Mouse (Mus musculus) limb, embryonic 13.5 days (tissue): Measurements from ENCODE around the gene Ppm1b. TPM values are rescaled to one million over a fixed set of nuclear protein-coding genes. Genes with fewer than 3 reads are reported as not detected.
"Not testable (repeated sequence)": the region's sequence is repeated elsewhere in the genome, so short reads cannot be mapped to it uniquely, and the experiment has no call there.

ENCODE experiments used
- ATAC-seq: fragments of 200-750 bp; cut with Nextera tagmentation; 2 replicates; pipeline ENCODE4 v1.8.0; 2017; ENCODE audit warnings: low read depth, moderate number of reproducible peaks, moderate TSS enrichment; ENCODE audit not compliant: low FRiP score
- H3K27ac ChIP-seq: fragments of 300-500 bp; sonication (generic); 2 replicates; pipeline ENCODE4 v1.5.1; 2015; ENCODE audit warnings: inconsistent platforms, mild to moderate bottlenecking, moderate library complexity
- H3K27me3 ChIP-seq: fragments of 300-500 bp; sonication (generic); 2 replicates; pipeline ENCODE4 v1.6.1; 2015; ENCODE audit warnings: mild to moderate bottlenecking, inconsistent platforms
- H3K36me3 ChIP-seq: fragments of 300-500 bp; sonication (generic); 2 replicates; pipeline ENCODE4 v1.6.1; 2015; ENCODE audit warnings: inconsistent platforms, mild to moderate bottlenecking, moderate library complexity
- H3K4me1 ChIP-seq: fragments of 300-500 bp; sonication (generic); 2 replicates; pipeline ENCODE4 v1.6.1; 2015; ENCODE audit warnings: inconsistent platforms
- H3K4me2 ChIP-seq: fragments of 300-500 bp; sonication (generic); replicated peaks from 2 replicates; pipeline ENCODE4 v1.6.1; 2015; ENCODE audit warnings: inconsistent platforms, mild to moderate bottlenecking, moderate library complexity
- H3K4me3 ChIP-seq: fragments of 300-500 bp; sonication (generic); 2 replicates; pipeline ENCODE4 v1.5.1; 2015; ENCODE audit warnings: moderate library complexity, mild to moderate bottlenecking, inconsistent platforms
- H3K9ac ChIP-seq: fragments of 300-500 bp; sonication (generic); 2 replicates; pipeline ENCODE4 v1.6.1; 2015; ENCODE audit warnings: mild to moderate bottlenecking, inconsistent platforms
- H3K9me3 ChIP-seq: fragments of 300-500 bp; sonication (generic); 2 replicates; pipeline ENCODE4 v1.6.1; 2016; ENCODE audit warnings: inconsistent platforms
- WGBS: fragments of 180-500 bp; shearing (Covaris S2); methylation state at CpG from one replicate; pipeline ENCODE4 v1.1.7; 2015; 5-methylcytosine and 5-hydroxymethylcytosine counted together
- polyA plus RNA-seq: library from polyadenylated mRNA; unstranded; fragments of >200 nt; fragmentation: Nextera tagmentation; extraction: Ambion mirVana; gene quantifications from 2 replicates; pipeline ENCODE4 v1.2.1, GENCODE M21; 2015

The Ppm1b gene
- polyA plus RNA-seq: 69.2 and 69.7 TPM in 2 replicates

DNA sequence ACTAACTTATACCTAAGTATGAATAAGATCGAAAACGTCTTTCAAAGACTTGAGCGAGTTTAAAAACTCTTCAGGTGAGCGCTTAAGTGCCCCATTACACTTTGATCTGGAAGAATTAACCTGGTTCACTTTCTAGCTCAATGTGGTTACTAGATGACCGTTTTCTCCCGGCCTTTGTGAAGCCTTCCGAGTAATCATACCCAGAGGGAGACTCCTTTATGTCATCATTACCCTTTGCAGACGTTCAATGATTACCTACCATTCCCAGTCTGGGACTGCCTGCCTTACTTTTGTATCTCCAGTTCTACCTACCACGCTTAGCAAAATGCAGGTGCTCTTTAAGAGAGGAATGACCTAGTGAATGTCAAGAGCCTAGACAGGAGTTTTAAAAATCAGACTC, at the start of gene Ppm1b:
Gene Ppm1b (plus strand): TSS at position 301 of the 400 bp plus-strand sequence.
- Histone ChIP-seq H3K4me1 (peaks cover 28% of the 10 kb centered on the region), H3K4me2 (peak within 1 kb of the TSS; percentile 61), H3K4me3 (peak within 1 kb of the TSS; percentile 94), H3K9ac (peak within 1 kb of the TSS; percentile 54), H3K27me3 (no peaks in the 10 kb centered on the region), H3K9me3 (no peaks in the 10 kb centered on the region), H3K36me3 (no peaks in the 10 kb centered on the region), H3K27ac (peak within 1 kb of the TSS; percentile 84)
- no peak for ATAC-seq
- 34% methylated on average over 9 of the region's 9 CpGs for WGBS

DNA sequence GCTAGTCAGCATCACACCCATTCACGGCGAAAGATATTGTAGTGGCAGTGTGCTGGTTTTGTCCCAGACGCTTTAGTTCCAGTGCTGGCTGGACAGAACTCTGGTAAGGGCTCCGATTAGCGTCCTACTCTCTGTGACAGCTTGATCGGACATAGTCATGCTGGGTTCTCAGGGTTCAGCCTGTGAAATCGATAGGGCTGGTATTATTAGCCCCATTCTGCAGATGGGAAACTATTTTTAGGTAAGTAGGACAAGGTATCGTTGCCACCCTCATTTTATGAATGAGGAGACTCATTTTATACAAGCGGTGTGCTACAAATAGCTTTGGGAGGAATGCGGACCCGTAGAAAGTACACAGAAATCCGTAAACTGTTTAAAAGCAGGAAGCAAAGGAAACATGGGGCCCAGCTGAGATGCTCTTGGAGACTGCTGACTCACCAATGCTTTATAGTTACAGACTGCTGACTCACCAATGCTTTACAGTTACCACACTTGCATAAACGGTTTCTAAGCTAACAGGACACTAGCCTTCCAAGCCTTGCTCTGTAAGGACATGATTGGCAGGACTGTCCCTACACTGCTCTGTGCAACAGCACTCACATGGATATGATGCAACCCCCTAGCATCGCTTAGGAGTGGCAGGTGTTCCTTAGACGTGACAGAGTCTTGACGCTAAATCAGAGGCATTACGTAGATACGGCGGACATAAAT, 34.7 kb upstream of the Ppm1b start:
- no peak overlapping the region for H3K4me2 ChIP-seq
- no peaks in the 10 kb centered on the region for H3K9me3 ChIP-seq
- 81% methylated on average over 19 of the region's 19 CpGs for WGBS
- no peaks in the 10 kb centered on the region for H3K36me3 ChIP-seq
- ATAC-seq: no peak
- no peak overlapping the region for H3K27ac ChIP-seq
- H3K9ac ChIP-seq: no peak overlapping the region
- H3K4me3 ChIP-seq: no peak overlapping the region
- no peaks in the 10 kb centered on the region for H3K27me3 ChIP-seq
- H3K4me1 ChIP-seq: no peaks in the 10 kb centered on the region

DNA sequence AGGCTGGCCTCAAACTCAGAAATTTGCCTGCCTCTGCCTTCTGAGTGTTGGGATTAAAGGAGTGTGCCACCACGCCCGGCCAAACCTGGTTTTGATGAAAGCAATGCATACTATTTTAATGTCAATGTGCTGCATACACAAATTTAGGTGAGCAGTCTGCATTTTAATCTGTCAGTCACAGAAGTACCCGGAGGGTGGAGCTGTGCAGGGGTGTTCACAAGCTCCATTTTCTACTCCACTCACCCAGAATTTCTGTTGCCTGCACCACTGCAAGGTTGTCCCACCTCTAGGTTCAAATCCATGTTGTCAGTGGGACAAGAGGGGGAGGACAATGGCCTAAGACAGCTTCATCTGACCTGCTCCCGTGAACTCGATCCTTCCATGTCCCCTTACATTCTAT, 31.8 kb upstream of the Ppm1b start:
- Histone ChIP-seq H3K9ac (no peak overlapping the region), H3K4me2 (no peak overlapping the region), H3K4me3 (no peak overlapping the region), H3K9me3 (no peaks in the 10 kb centered on the region), H3K36me3 (no peaks in the 10 kb centered on the region), H3K4me1 (no peaks in the 10 kb centered on the region), H3K27me3 (no peaks in the 10 kb centered on the region), H3K27ac (no peak overlapping the region)
- no peak for ATAC-seq
- 90% methylated on average over 5 of the region's 5 CpGs for WGBS

DNA sequence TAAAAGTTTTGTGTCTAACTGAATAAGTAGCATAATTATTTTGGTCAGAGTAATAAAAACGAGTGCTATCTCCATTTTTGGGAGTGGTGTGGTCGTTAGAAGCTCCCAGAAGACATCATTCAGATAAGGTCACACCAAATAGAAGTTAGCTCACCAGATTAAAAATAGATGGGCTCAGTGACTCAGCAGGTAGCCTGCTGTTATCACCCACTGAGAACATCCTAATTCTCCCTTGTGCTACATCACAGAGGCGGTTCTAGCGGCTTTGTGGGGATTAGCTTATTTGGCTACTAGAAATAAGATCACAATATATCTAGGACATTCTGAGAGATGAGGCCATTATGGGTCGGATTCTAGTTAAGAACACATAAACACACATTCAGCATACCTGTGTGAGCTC, 30.3 kb upstream of the Ppm1b start:
- Histone ChIP-seq H3K9ac (no peak overlapping the region), H3K4me2 (no peak overlapping the region), H3K4me1 (no peaks in the 10 kb centered on the region), H3K27ac (no peak overlapping the region), H3K9me3 (no peaks in the 10 kb centered on the region), H3K36me3 (no peaks in the 10 kb centered on the region), H3K4me3 (no peak overlapping the region), H3K27me3 (no peaks in the 10 kb centered on the region)
- no peak for ATAC-seq
- 48% methylated on average over 5 of the region's 5 CpGs for WGBS

DNA sequence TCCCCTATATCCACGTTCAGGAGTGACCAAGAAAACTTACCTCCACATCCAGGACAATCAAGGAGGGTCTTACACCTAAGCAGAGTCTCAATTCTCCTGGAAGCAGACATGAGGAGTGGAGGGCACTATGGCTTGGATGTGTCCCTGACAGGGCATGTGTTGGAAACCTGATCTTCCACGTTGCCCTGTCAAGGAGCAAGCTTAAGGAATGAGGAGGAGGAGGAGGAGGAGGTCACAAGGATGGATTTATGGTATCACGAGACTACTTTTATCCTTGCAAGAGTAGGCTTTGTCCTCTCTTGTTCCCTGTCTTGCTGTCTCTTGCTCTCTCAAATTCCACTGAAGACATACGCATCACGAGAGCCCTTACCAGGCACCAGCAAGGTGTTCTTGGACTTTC, 29.0 kb upstream of the Ppm1b start:
- Histone ChIP-seq H3K9ac (no peak overlapping the region), H3K4me1 (no peaks in the 10 kb centered on the region), H3K27me3 (no peaks in the 10 kb centered on the region), H3K36me3 (no peaks in the 10 kb centered on the region), H3K27ac (no peak overlapping the region), H3K9me3 (peaks cover 6% of the 10 kb centered on the region; the same call in 1 of the 2 replicates), H3K4me2 (no peak overlapping the region), H3K4me3 (no peak overlapping the region)
- 72% methylated on average over 5 of the region's 5 CpGs for WGBS
- no peak for ATAC-seq

DNA sequence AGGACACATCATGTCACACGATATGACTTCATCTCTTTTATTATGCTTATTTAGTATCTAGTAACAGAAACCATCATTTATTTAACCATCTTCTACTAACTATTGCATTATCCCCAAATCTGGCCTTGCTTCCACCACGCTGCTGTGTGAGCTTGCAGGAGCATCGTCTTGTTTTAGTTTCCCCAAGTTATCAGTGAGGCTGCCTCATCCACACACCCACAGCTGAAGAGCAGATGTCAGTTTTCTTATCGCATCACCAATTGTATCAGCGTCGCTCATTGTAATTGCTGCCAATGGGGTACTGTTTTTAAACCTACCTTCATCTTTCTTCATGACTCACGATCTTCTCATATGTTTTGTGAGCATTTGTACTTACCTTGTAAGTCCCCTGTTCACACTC, 23.6 kb upstream of the Ppm1b start:
- WGBS: 94% methylated on average over 7 of the region's 7 CpGs
- no peak overlapping the region for H3K27ac ChIP-seq
- no peak overlapping the region for H3K9ac ChIP-seq
- peaks cover 10% of the 10 kb centered on the region for H3K4me1 ChIP-seq
- H3K4me3 ChIP-seq: no peak overlapping the region
- H3K36me3 ChIP-seq: no peaks in the 10 kb centered on the region
- H3K27me3 ChIP-seq: no peaks in the 10 kb centered on the region
- no peak for ATAC-seq
- no peak overlapping the region for H3K4me2 ChIP-seq
- H3K9me3 ChIP-seq: peaks cover 6% of the 10 kb centered on the region; the same call in 1 of the 2 replicates

DNA sequence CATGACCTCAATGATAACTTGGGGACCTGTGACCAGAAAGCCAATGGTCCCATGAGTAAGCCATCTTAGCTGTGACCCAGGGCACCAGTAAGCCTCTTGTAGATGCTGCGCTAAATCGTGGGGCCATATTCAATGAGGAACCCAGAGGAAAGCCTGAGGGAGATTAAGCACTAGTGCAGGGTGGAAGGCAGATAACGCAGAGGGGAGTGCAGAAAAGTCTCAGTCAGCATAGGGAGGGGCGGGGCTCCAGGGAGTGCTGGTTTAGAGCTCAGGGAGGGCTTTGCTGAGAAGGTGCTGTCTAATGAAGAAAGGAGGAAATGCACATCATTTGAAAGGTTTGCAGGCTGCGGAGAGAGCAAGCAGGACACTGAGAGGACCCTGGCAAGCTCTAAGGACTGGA, 22.6 kb upstream of the Ppm1b start:
- H3K4me2 ChIP-seq: no peak overlapping the region
- no peak for ATAC-seq
- H3K36me3 ChIP-seq: no peaks in the 10 kb centered on the region
- WGBS: 67% methylated on average over 5 of the region's 5 CpGs
- H3K27ac ChIP-seq: no peak overlapping the region
- peaks cover 10% of the 10 kb centered on the region; the same call in 1 of the 2 replicates for H3K9me3 ChIP-seq
- no peak overlapping the region for H3K4me3 ChIP-seq
- no peaks in the 10 kb centered on the region for H3K27me3 ChIP-seq
- H3K9ac ChIP-seq: no peak overlapping the region
- H3K4me1 ChIP-seq: peaks cover 10% of the 10 kb centered on the region

DNA sequence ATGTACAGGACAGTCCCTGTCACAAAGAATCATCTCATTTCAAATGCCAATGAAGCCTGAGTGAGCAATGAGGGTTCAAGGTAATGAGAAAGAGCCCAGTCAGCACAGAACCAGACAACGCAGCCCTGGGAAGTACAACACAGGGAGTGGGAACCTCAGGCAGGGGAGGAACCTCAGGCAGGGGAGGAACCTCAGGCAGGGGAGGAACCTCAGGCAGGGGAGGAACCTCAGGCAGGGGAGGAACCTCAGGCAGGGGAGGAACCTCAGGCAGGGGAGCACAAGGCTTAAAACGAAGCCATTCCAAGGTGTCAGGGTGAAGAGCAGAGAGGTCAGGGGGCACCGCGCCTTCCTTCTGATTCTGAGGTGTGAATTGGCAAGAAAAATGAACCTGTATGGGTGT, 20.9 kb upstream of the Ppm1b start:
- not testable (repeated sequence) for H3K4me1 ChIP-seq, H3K4me2 ChIP-seq, H3K36me3 ChIP-seq, H3K9ac ChIP-seq, H3K27me3 ChIP-seq, H3K9me3 ChIP-seq, H3K4me3 ChIP-seq, ATAC-seq, H3K27ac ChIP-seq
- WGBS: 47% methylated on average over 4 of the region's 4 CpGs

DNA sequence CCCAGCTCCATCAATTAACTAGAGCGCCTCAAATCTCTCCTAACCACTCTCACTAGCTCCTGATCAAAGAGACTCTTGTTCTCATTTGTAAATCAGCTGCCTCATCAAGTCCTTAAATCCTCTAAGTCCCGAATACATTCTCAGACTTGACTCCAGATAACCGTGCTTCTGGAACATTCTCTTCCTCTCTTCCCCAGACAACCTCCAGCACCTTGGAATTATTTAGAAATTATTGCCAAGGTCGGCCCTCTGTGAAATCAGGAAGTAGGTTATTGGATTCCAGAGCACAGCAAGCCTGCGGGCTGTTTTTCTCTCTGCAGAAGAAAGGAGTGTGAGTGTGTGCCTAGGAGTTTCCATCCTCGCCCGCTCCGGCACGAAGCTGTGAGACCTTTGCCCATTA, 20.2 kb upstream of the Ppm1b start:
- peaks cover 10% of the 10 kb centered on the region for H3K4me1 ChIP-seq
- no peak for ATAC-seq
- no peak overlapping the region for H3K4me3 ChIP-seq
- H3K36me3 ChIP-seq: no peaks in the 10 kb centered on the region
- H3K4me2 ChIP-seq: peak overlapping the region; percentile 40
- peaks cover 10% of the 10 kb centered on the region; the same call in 1 of the 2 replicates for H3K9me3 ChIP-seq
- H3K27me3 ChIP-seq: no peaks in the 10 kb centered on the region
- H3K9ac ChIP-seq: no peak overlapping the region
- WGBS: 19% methylated on average over 9 of the region's 9 CpGs
- H3K27ac ChIP-seq: no peak overlapping the region

DNA sequence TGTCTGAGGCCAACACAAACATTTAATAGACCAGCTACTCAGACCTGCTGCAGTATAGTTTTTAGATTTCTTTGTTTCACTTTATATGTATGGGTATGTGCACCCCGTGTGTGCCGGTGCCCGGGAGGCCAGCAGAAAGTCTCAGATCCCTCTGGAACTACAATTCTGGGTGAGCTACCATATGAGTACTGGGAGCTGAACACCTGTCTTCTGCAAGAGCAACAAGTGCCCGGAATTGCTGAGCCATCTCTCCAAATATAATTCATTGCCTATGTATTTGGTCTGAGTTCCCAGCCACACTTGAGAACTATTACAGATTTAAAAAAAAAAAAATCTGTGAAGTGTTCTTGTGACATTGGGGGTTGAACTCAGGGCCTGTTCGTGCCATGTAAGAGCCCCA, 19.7 kb upstream of the Ppm1b start:
- H3K4me1 ChIP-seq: peaks cover 10% of the 10 kb centered on the region
- H3K27me3 ChIP-seq: no peaks in the 10 kb centered on the region
- H3K27ac ChIP-seq: no peak overlapping the region
- 65% methylated on average over 5 of the region's 5 CpGs for WGBS
- no peaks in the 10 kb centered on the region for H3K36me3 ChIP-seq
- peak overlapping the region; percentile 40 for H3K4me2 ChIP-seq
- H3K9me3 ChIP-seq: peaks cover 9% of the 10 kb centered on the region; the same call in 1 of the 2 replicates
- H3K4me3 ChIP-seq: no peak overlapping the region
- no peak overlapping the region for H3K9ac ChIP-seq
- no peak for ATAC-seq

DNA sequence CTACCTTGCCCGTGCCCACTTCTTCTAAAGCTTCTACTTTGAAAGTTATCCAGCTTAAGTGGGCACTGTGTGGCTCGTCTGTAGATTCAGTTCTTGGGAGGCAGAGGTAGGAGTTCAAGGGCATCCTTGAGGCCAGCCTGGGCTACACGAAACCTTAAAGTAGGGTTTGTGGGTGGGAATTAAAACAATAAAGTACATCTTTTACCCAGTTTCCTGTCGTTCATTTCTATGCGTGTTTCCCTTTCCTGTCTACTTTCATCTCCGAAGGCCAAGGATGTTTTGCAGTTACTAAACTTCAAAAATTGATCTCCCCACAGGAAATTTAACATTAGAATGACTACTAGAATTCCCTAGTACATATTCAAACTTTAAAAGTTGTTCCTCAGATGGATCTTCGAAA, 19.3 kb upstream of the Ppm1b start:
- no peak overlapping the region for H3K27ac ChIP-seq

DNA sequence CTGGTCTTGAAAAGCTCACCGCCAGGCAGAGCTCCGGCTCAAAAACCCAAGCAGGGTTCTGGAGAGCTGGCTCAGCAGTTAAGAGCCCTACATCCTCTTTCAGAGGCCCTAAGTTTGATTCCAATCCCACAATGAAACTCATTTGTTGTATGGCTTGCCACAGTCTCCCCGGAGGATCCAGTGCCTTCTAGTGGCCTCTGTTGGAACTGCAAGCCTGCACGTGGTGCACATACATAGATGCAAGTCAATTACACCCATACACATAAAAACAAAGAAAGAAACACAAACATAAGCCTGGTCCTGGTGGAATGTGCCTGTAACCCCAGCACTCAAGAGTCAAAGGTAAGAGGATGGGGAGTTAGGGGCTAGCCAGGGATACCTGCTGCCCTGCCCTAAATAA, 18.3 kb upstream of the Ppm1b start:
- H3K4me2 ChIP-seq: no peak overlapping the region
- peaks cover 4% of the 10 kb centered on the region; the same call in 1 of the 2 replicates for H3K9me3 ChIP-seq
- no peaks in the 10 kb centered on the region for H3K36me3 ChIP-seq
- H3K27ac ChIP-seq: no peak overlapping the region
- 96% methylated on average over 4 of the region's 4 CpGs for WGBS
- no peak for ATAC-seq
- H3K9ac ChIP-seq: no peak overlapping the region
- no peaks in the 10 kb centered on the region for H3K27me3 ChIP-seq
- no peak overlapping the region for H3K4me3 ChIP-seq
- H3K4me1 ChIP-seq: peaks cover 10% of the 10 kb centered on the region

More for the DNA sequence above, 19.3 kb upstream of the Ppm1b start:
- H3K9me3 ChIP-seq: peaks cover 5% of the 10 kb centered on the region; the same call in 1 of the 2 replicates
- no peak overlapping the region for H3K4me2 ChIP-seq
- no peaks in the 10 kb centered on the region for H3K27me3 ChIP-seq
- no peaks in the 10 kb centered on the region for H3K36me3 ChIP-seq
- peaks cover 10% of the 10 kb centered on the region for H3K4me1 ChIP-seq
- 91% methylated on average over 7 of the region's 7 CpGs for WGBS
- no peak overlapping the region for H3K4me3 ChIP-seq
- ATAC-seq: no peak
- no peak overlapping the region for H3K9ac ChIP-seq
